Comparison of ENCODE assay signal across 16 mouse cellular contexts in genomic region chr11:114485429-114485828, GRCm38 (mm10).
DNase-seq lines count a peak whose midpoint lies in the region; ATAC-seq and TF ChIP-seq lines count a peak whose summit lies in the region.
"Had no signal": no experiment of that assay in that cellular context is flagged by ENCODE, and none has a peak within 500 bp of the region (broad histone marks: within the 10 kb centered on the region; RNA-seq: fewer than 3 reads in every experiment).

No protein-coding gene starts in this region.

- peak overlapping the region; percentile 20 for H3K4me2 ChIP-seq in heart, embryonic 11.5 days
- H3K4me2 ChIP-seq in liver, embryonic 16.5 days (ENCODE audit: low read depth, low read length), result no peak overlapping the region

- peaks cover 3% of the 10 kb centered on the region; the same call in 1 of the 2 replicates for H3K27me3 ChIP-seq in heart, embryonic 11.5 days (ENCODE audit: control insufficient read depth, insufficient read depth, low read length)
- no peaks in the 10 kb centered on the region for H3K27me3 ChIP-seq in ES-Bruce4 (ENCODE audit: control insufficient read depth, insufficient read depth, low read length, poor library complexity, severe bottlenecking)
- no peaks in the 10 kb centered on the region for H3K27me3 ChIP-seq in liver, embryonic 16.5 days (ENCODE audit: control insufficient read depth, insufficient read depth, low read depth, low read length)

- DNase-seq in heart, postnatal 4 days, result no peak
- DNase-seq in c-Kit-positive CD71-positive TER-119-negative erythroid progenitor cells, embryonic 14.5 days (ENCODE audit: low read depth), result peak; percentile 57
- DNase-seq in lung, adult 18-20 months, result no peak
- DNase-seq in urinary bladder, postnatal 25 days (ENCODE audit: low spot score), result no peak
- no peak for DNase-seq in layer of hippocampus, postnatal 14 days (ENCODE audit: low spot score in 2 of 2)
- DNase-seq: adrenal gland, postnatal 10 days; gastrocnemius, adult 2 months; thymus, adult 2 months had no signal

- no peaks in the 10 kb centered on the region for H3K9me3 ChIP-seq in heart, embryonic 11.5 days (replicated peaks; ENCODE audit: control insufficient read depth, low read length)
- no peaks in the 10 kb centered on the region for H3K9me3 ChIP-seq in ES-Bruce4 (replicated peaks; ENCODE audit: control insufficient read depth, insufficient read depth, low read length, poor library complexity, severe bottlenecking)
- H3K9me3 ChIP-seq in liver, embryonic 16.5 days (replicated peaks; ENCODE audit: control insufficient read depth, low read length), result no peaks in the 10 kb centered on the region
- H3K9me3 ChIP-seq: midbrain, embryonic 10.5 days had no signal

- H3K4me3 ChIP-seq in heart, embryonic 11.5 days (ENCODE audit: low read depth, low read length), result no peak overlapping the region
- peak overlapping the region; percentile 21 for H3K4me3 ChIP-seq in ES-Bruce4 (ENCODE audit: low read depth, low read length)
- no peak overlapping the region for H3K4me3 ChIP-seq in liver, embryonic 16.5 days (ENCODE audit: low read depth, low read length)
- H3K4me3 ChIP-seq: gastrocnemius, adult 2 months; midbrain, embryonic 10.5 days had no signal

- TF ChIP-seq CTCF in ES-Bruce4 (IDR thresholded peaks at IDR 0.05; ENCODE audit: low read depth, low read length), result no peak

- WGBS in heart, embryonic 11.5 days (ENCODE audit: insufficient replicate concordance), result 32% methylated on average over 15 of the region's 15 CpGs
- WGBS in liver, embryonic 16.5 days (ENCODE audit: insufficient replicate concordance), result 20% methylated on average over 15 of the region's 15 CpGs

- H3K36me3 ChIP-seq in heart, embryonic 11.5 days (ENCODE audit: control insufficient read depth, insufficient read depth, low read length), result no peaks in the 10 kb centered on the region
- no peaks in the 10 kb centered on the region for H3K36me3 ChIP-seq in ES-Bruce4 (ENCODE audit: control insufficient read depth, insufficient read depth, low read length, poor library complexity, severe bottlenecking)
- no peaks in the 10 kb centered on the region for H3K36me3 ChIP-seq in liver, embryonic 16.5 days (ENCODE audit: control insufficient read depth, insufficient read depth)
- H3K36me3 ChIP-seq: midbrain, embryonic 10.5 days had no signal

- peaks cover 3% of the 10 kb centered on the region; the same call in 1 of the 2 replicates for H3K4me1 ChIP-seq in heart, embryonic 11.5 days (ENCODE audit: control insufficient read depth, insufficient read depth, low read length)
- no peaks in the 10 kb centered on the region for H3K4me1 ChIP-seq in ES-Bruce4 (ENCODE audit: control insufficient read depth, insufficient read depth, low read length)
- peaks cover 4% of the 10 kb centered on the region; the same call in 1 of the 2 replicates for H3K4me1 ChIP-seq in liver, embryonic 16.5 days (ENCODE audit: control insufficient read depth, low read depth, low read length)

- no peak for TF ChIP-seq EP300 in ES-Bruce4 (IDR thresholded peaks at IDR 0.05; ENCODE audit: insufficient read depth, low read depth, low read length)

- no peak overlapping the region for H3K9ac ChIP-seq in heart, embryonic 11.5 days (ENCODE audit: low read depth, low read length)
- H3K9ac ChIP-seq in ES-Bruce4 (ENCODE audit: low read depth, poor library complexity, severe bottlenecking), result no peak overlapping the region
- no peak overlapping the region for H3K9ac ChIP-seq in liver, embryonic 16.5 days (ENCODE audit: low read depth, low read length)

- 0 out of 2 replicates have a peak, but pooled peaks have one; percentile 31 for ATAC-seq in heart, embryonic 11.5 days (replicated peaks; ENCODE audit: insufficient number of reproducible peaks, low FRiP score, low TSS enrichment)
- peak; percentile 55 for ATAC-seq in liver, embryonic 16.5 days (ENCODE audit: low read depth)
- ATAC-seq: forebrain, embryonic 16.5 days; lung, postnatal 0 days; Patski had no signal

- peak; percentile 39 for TF ChIP-seq POLR2A in ES-Bruce4 (IDR thresholded peaks at IDR 0.05; ENCODE audit: insufficient read depth, low read length)

- no peak overlapping the region for H3K27ac ChIP-seq in heart, embryonic 11.5 days (ENCODE audit: low read depth, low read length)
- H3K27ac ChIP-seq in ES-Bruce4 (ENCODE audit: insufficient read depth, low read length), result no peak overlapping the region
- no peak overlapping the region for H3K27ac ChIP-seq in liver, embryonic 16.5 days (ENCODE audit: low read length)
- H3K27ac ChIP-seq: gastrocnemius, adult 2 months; kidney, postnatal 0 days; midbrain, embryonic 10.5 days had no signal
